Mouse (Mus musculus) lung, postnatal 14 days (tissue): ENCODE data around the gene Vstm4.

ENCODE experiments used
- DNase-seq: peaks from one replicate; pipeline ENCODE4 v3.0.0; 2021

Vstm4 gene

GRCm38 (mm10) chr14:32856681-32857328, at the start of gene Vstm4:
Gene Vstm4, plus strand, starts transcription at chr14:32856756.
- peak; percentile 69 for DNase-seq

- no peak for DNase-seq
These were observed 46.4 kb upstream of the Vstm4 start for GRCm38 (mm10) chr14:32810111-32810510.

GRCm38 (mm10) chr14:32812429-32812828, 44.1 kb upstream of the Vstm4 start:
- DNase-seq = no peak

- DNase-seq = no peak
These were observed 41.6 kb upstream of the Vstm4 start for GRCm38 (mm10) chr14:32814961-32815360.

- no peak for DNase-seq
These were observed 40.0 kb upstream of the Vstm4 start for GRCm38 (mm10) chr14:32816533-32816932.

GRCm38 (mm10) chr14:32817258-32817657, 39.3 kb upstream of the Vstm4 start:
- peak; percentile 56 for DNase-seq

- DNase-seq = no peak
These were observed 37.3 kb upstream of the Vstm4 start for GRCm38 (mm10) chr14:32819297-32819696.

- no peak for DNase-seq
These were observed 33.7 kb upstream of the Vstm4 start for GRCm38 (mm10) chr14:32822812-32823211.

GRCm38 (mm10) chr14:32823861-32824260, 32.7 kb upstream of the Vstm4 start:
- no peak for DNase-seq

GRCm38 (mm10) chr14:32824267-32825150, 32.0 kb upstream of the Vstm4 start:
- no peak for DNase-seq

GRCm38 (mm10) chr14:32825426-32826032, 31.0 kb upstream of the Vstm4 start:
- DNase-seq = peak; percentile 67

- peak; percentile 66 for DNase-seq
These were observed 29.4 kb upstream of the Vstm4 start for GRCm38 (mm10) chr14:32827165-32827564.

GRCm38 (mm10) chr14:32827994-32828650, 28.4 kb upstream of the Vstm4 start:
- peak; percentile 45 for DNase-seq

- no peak for DNase-seq
These were observed 22.7 kb upstream of the Vstm4 start, which contains the start of gene Fam170b for GRCm38 (mm10) chr14:32833847-32834246. Gene Fam170b, plus strand, starts transcription at chr14:32833962.

GRCm38 (mm10) chr14:32835181-32835580, 21.4 kb upstream of the Vstm4 start:
- no peak for DNase-seq

- no peak for DNase-seq
These were observed 21.0 kb upstream of the Vstm4 start for GRCm38 (mm10) chr14:32835596-32835995.

- DNase-seq = no peak
These were observed 20.4 kb upstream of the Vstm4 start for GRCm38 (mm10) chr14:32836191-32836590.

GRCm38 (mm10) chr14:32842052-32842451, 14.5 kb upstream of the Vstm4 start:
- DNase-seq = no peak

GRCm38 (mm10) chr14:32854059-32854458, 2.5 kb upstream of the Vstm4 start:
- DNase-seq = no peak

GRCm38 (mm10) chr14:32856246-32856645, 310 bp upstream of the Vstm4 start:
- no peak for DNase-seq

- DNase-seq = no peak
These were observed 1.8 kb downstream of the Vstm4 start for GRCm38 (mm10) chr14:32858361-32858760.

- DNase-seq = no peak
These were observed 2.5 kb downstream of the Vstm4 start for GRCm38 (mm10) chr14:32858941-32859510.
